Mouse (Mus musculus) CD4-positive naive resting alpha-beta T cell, adult 57 days (primary cell): ENCODE results near the gene Anks4b. TPM values are rescaled to one million over a fixed set of nuclear protein-coding genes. Genes with fewer than 3 reads are reported as not detected.

Experiments
- total RNA-seq: library from RNA; stranded (reverse); gene quantifications from one replicate; pipeline ENCODE4 v1.2.4, GENCODE M21; 2023

The Anks4b gene
- total RNA-seq: not detected

DNA sequence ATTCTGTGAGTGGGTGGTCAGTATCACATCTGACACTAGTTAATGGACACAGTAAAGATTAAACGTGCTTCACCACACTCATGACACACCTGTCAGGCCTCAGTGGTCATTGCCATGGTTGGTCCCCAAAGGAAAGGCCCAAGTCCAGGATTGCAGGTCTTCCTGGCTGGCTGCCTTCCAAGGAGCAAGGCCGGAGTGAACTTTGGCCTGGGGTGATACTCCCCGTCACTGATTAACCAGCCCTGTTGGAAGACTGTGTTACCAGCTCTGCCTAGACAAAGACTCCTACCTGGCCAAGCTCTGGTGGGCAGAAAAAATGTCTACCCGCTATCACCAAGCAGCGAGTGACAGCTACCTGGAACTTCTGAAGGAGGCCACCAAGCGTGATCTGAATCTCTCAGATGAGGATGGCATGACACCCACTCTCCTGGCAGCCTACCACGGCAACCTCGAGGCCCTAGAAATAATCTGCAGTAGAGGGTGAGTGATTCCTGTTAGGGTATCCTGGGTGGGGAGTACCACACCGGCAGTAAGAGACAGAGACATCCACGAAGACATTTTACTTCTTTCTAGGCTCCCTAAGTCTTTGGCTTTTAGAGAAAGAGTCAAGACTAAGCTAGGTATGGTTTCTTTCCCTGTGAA lies at the start of gene Anks4b:
Anks4b (plus strand) TSS at position 256 of the 642 bp plus-strand sequence.

GRCm38 (mm10) chr7:120145191-120145590 lies 28.5 kb upstream of the Anks4b start, which contains the start of gene Zp2:
Gene Zp2 (minus strand): TSS chr7:120145291.

GRCm38 (mm10) chr7:120201771-120202170 lies 28.1 kb downstream of the Anks4b start, which contains the start of gene Crym:
Gene Crym (minus strand): TSS chr7:120202111.

DNA sequence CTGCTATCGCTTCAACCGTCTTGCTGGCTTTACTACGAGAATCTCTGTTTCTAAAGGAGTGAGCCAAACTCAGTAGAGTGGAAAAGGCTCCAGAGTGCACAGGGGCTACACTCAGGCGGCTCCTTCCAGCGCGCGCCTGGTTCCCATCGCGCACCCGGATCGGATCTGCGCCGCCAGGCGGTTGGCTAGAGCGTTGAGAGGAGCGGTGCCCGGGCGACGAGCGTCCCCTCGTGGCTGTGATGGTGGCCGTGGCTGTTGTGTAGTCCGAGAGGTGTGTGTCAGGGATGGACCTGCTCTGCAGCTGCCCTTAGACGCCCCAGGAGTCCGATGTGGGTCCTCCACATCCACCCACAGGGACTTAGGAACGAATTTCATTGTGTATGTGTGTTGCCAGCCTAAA lies 30.1 kb downstream of the Anks4b start, which contains the start of gene Abca14:
Abca14 (plus strand) TSS at position 173 of the 400 bp plus-strand sequence.

Other genes starting within 250 kb of the Anks4b start
- gene Dnah3, start 78.6 kb upstream of the Anks4b start, total RNA-seq: not detected
- 0.53 TPM for gene Tmem159, start 71.5 kb upstream of the Anks4b start, total RNA-seq
- not detected for gene Zp2, start 28.6 kb upstream of the Anks4b start, total RNA-seq
- gene Crym, start 28.3 kb downstream of the Anks4b start, total RNA-seq: not detected
- not detected for gene Abca14, start 30.1 kb downstream of the Anks4b start, total RNA-seq
- not detected for gene Abca15, start 154.8 kb downstream of the Anks4b start, total RNA-seq
- not detected for gene Abca16, start 235.8 kb downstream of the Anks4b start, total RNA-seq